Mouse (Mus musculus) heart, embryonic 12.5 days (tissue): ENCODE data around the gene Usf1. TPM values are rescaled to one million over a fixed set of nuclear protein-coding genes. Genes with fewer than 3 reads are reported as not detected.

Experiments used
- polyA plus RNA-seq: library from polyadenylated mRNA; unstranded; fragments of >200 nt; fragmentation: Nextera tagmentation; extraction: Ambion mirVana; gene quantifications from 2 replicates; pipeline ENCODE4 v1.2.1, GENCODE M21; 2016

Usf1 gene
- polyA plus RNA-seq, 1 experiment from 2014 or later = 62.7 TPM

Other genes with a start within 250 kb of the Usf1 start
- gene Pcp4l1, start 215.0 kb upstream of the Usf1 start, polyA plus RNA-seq = 32.7 and 33.4 TPM in 2 replicates
- 0.19 and 0.22 TPM in 2 replicates for gene Nr1i3, start 197.3 kb upstream of the Usf1 start, polyA plus RNA-seq
- gene Tomm40l, start 188.8 kb upstream of the Usf1 start, polyA plus RNA-seq = 41.8 and 43.3 TPM in 2 replicates
- gene Apoa2, start 186.3 kb upstream of the Usf1 start, polyA plus RNA-seq = 10.7 and 46.5 TPM in 2 replicates
- 15.3 and 16.4 TPM in 2 replicates for gene Fcer1g, start 176.9 kb upstream of the Usf1 start, polyA plus RNA-seq
- gene Adamts4, start 160.9 kb upstream of the Usf1 start, polyA plus RNA-seq = 2.2 and 3.1 TPM in 2 replicates
- gene Ndufs2, start 159.9 kb upstream of the Usf1 start, polyA plus RNA-seq = 443 and 471 TPM in 2 replicates
- gene B4galt3, start 141.0 kb upstream of the Usf1 start, polyA plus RNA-seq = 49.5 and 56.1 TPM in 2 replicates
- 51.7 and 55.4 TPM in 2 replicates for gene Ppox, start 130.1 kb upstream of the Usf1 start, polyA plus RNA-seq
- gene Usp21, start 123.3 kb upstream of the Usf1 start, polyA plus RNA-seq = 55.1 and 55.7 TPM in 2 replicates
- gene Ufc1, start 116.3 kb upstream of the Usf1 start, polyA plus RNA-seq = 84.1 and 86.2 TPM in 2 replicates
- gene Dedd, start 82.2 kb upstream of the Usf1 start, polyA plus RNA-seq = 38.6 and 43.3 TPM in 2 replicates
- gene Nit1, start 65.7 kb upstream of the Usf1 start, polyA plus RNA-seq = 31.9 and 33.9 TPM in 2 replicates
- gene Pfdn2, start 65.6 kb upstream of the Usf1 start, polyA plus RNA-seq = 96.8 and 111 TPM in 2 replicates
- 0.46 and 0.74 TPM in 2 replicates for gene Klhdc9, start 50.5 kb upstream of the Usf1 start, polyA plus RNA-seq
- 0.17 and 0.52 TPM in 2 replicates for gene Nectin4, start 41.2 kb upstream of the Usf1 start, polyA plus RNA-seq
- 0.30 and 0.68 TPM in 2 replicates for gene Arhgap30, start 22.4 kb upstream of the Usf1 start, polyA plus RNA-seq
- gene Tstd1, start 7.6 kb downstream of the Usf1 start, polyA plus RNA-seq = 1.9 and 3.6 TPM in 2 replicates
- 70.7 and 71.0 TPM in 2 replicates for gene F11r, start 26.2 kb downstream of the Usf1 start, polyA plus RNA-seq
- gene Alyref2, start 92.2 kb downstream of the Usf1 start, polyA plus RNA-seq = 12.4 and 13.3 TPM in 2 replicates
- gene Itln1, start 124.0 kb downstream of the Usf1 start, polyA plus RNA-seq = not detected in 2 replicates
- not detected in 2 replicates for gene Cd244a, start 147.9 kb downstream of the Usf1 start, polyA plus RNA-seq
- gene Ly9, start 196.1 kb downstream of the Usf1 start, polyA plus RNA-seq = 0.10 TPM in 1 of 2 replicates, not detected in the other
- not detected in 2 replicates for gene Slamf7, start 241.7 kb downstream of the Usf1 start, polyA plus RNA-seq